Mouse (Mus musculus) brain, embryonic 18.5 days (tissue): ENCODE measurements at regions not wholly inside any gene's neighbourhood (a gene's known extent, or its start where the extent isn't known, plus 50 kb on each side); places are given as distances from the start of the nearest gene placed in this dataset.

Experiments
- DNase-seq: peaks from one replicate; pipeline ENCODE4 v3.0.0-alpha.2; 2012; ENCODE audit warnings: low read depth, low spot score

GRCm38 (mm10) chr5:126954189-126954588 is 287.4 kb upstream of the Tmem132c start:
- DNase-seq, result no peak

- DNase-seq, result no peak
These were observed 287.0 kb upstream of the Tmem132c start for GRCm38 (mm10) chr5:126954634-126955033.

- no peak for DNase-seq
These were observed 277.0 kb upstream of the Tmem132c start for GRCm38 (mm10) chr5:126964577-126964976.

GRCm38 (mm10) chr5:126967076-126967475 is 274.5 kb upstream of the Tmem132c start:
- DNase-seq, result no peak

- DNase-seq, result no peak
These were observed 272.2 kb upstream of the Tmem132c start for GRCm38 (mm10) chr5:126969373-126969772.

- DNase-seq, result no peak
These were observed 270.3 kb upstream of the Tmem132c start for GRCm38 (mm10) chr5:126971284-126971683.

- no peak for DNase-seq
These were observed 269.6 kb upstream of the Tmem132c start for GRCm38 (mm10) chr5:126971981-126972380.

GRCm38 (mm10) chr5:126973425-126973824 is 268.2 kb upstream of the Tmem132c start:
- no peak for DNase-seq

- peak; percentile 43 for DNase-seq
These were observed 267.0 kb upstream of the Tmem132c start for GRCm38 (mm10) chr5:126974565-126974964.

GRCm38 (mm10) chr5:126995577-126995976 is 246.0 kb upstream of the Tmem132c start:
- no peak for DNase-seq

- no peak for DNase-seq
These were observed 227.4 kb upstream of the Tmem132c start for GRCm38 (mm10) chr5:127014166-127014565.

- DNase-seq, result no peak
These were observed 225.0 kb upstream of the Tmem132c start for GRCm38 (mm10) chr5:127016467-127017060.

GRCm38 (mm10) chr5:127017971-127018370 is 223.6 kb upstream of the Tmem132c start:
- DNase-seq, result no peak

GRCm38 (mm10) chr5:127036472-127036871 is 205.1 kb upstream of the Tmem132c start:
- DNase-seq, result no peak

- no peak for DNase-seq
These were observed 183.8 kb upstream of the Tmem132c start for GRCm38 (mm10) chr5:127057770-127058169.

GRCm38 (mm10) chr5:127074327-127074726 is 167.3 kb upstream of the Tmem132c start:
- no peak for DNase-seq
